Mouse (Mus musculus): ENCODE results near the gene Cdk9. TPM values are rescaled to one million over a fixed set of nuclear protein-coding genes. Genes with fewer than 3 reads are reported as not detected.

The Cdk9 gene
- polyA plus RNA-seq, 1 experiment from 2014 or later = 112 TPM

GRCm38 (mm10) chr2:32730854-32731253, 18.0 kb upstream of the Cdk9 start:
- WGBS = 6% methylated on average over 11 of the region's 11 CpGs
- H3K9me3 ChIP-seq = no peaks in the 10 kb centered on the region
- ATAC-seq (ENCODE audit: low FRiP score, low read depth) = peak; percentile 25; the same call in 1 of the 2 replicates
- no peaks in the 10 kb centered on the region for H3K27me3 ChIP-seq
- no peaks in the 10 kb centered on the region for H3K36me3 ChIP-seq
- peak overlapping the region; percentile 43; the same call in 1 of the 2 replicates for H3K9ac ChIP-seq
- H3K27ac ChIP-seq = peak overlapping the region; percentile 81
- peak overlapping the region; percentile 8; the same call in 1 of the 2 replicates for H3K4me3 ChIP-seq
- H3K4me1 ChIP-seq = peaks cover 60% of the 10 kb centered on the region
- H3K4me2 ChIP-seq (replicated peaks) = peak overlapping the region; percentile 53

GRCm38 (mm10) chr2:32729547-32729946, 16.7 kb upstream of the Cdk9 start:
- no peak overlapping the region for H3K27ac ChIP-seq
- peak overlapping the region; percentile 53 for H3K4me2 ChIP-seq (replicated peaks)
- WGBS = 43% methylated on average over 4 of the region's 4 CpGs
- H3K27me3 ChIP-seq = no peaks in the 10 kb centered on the region
- H3K4me3 ChIP-seq = peak overlapping the region; percentile 11; the same call in 1 of the 2 replicates
- 0 out of 2 replicates have a peak overlapping the region, but pooled peaks have one; percentile 8 for H3K9ac ChIP-seq
- ATAC-seq (ENCODE audit: low FRiP score, low read depth) = no peak
- no peaks in the 10 kb centered on the region for H3K9me3 ChIP-seq
- peaks cover 57% of the 10 kb centered on the region for H3K4me1 ChIP-seq
- H3K36me3 ChIP-seq = no peaks in the 10 kb centered on the region

- Histone ChIP-seq H3K36me3 (no peaks in the 10 kb centered on the region), H3K27ac (peak overlapping the region; percentile 44; the same call in 1 of the 2 replicates), H3K27me3 (no peaks in the 10 kb centered on the region), H3K4me2 (replicated peaks) (peak overlapping the region; percentile 60), H3K4me3 (peak overlapping the region; percentile 37), H3K9ac (peak overlapping the region; percentile 37; the same call in 1 of the 2 replicates), H3K4me1 (peaks cover 47% of the 10 kb centered on the region), H3K9me3 (no peaks in the 10 kb centered on the region)
- no peak for ATAC-seq (ENCODE audit: low FRiP score, low read depth)
- 45% methylated on average over 7 of the region's 7 CpGs for WGBS
Observed at GRCm38 (mm10) chr2:32728463-32728862, 15.6 kb upstream of the Cdk9 start.

- H3K27me3 ChIP-seq = no peaks in the 10 kb centered on the region
- peak overlapping the region; percentile 37 for H3K4me3 ChIP-seq
- no peaks in the 10 kb centered on the region for H3K9me3 ChIP-seq
- H3K4me1 ChIP-seq = peaks cover 44% of the 10 kb centered on the region
- H3K36me3 ChIP-seq = no peaks in the 10 kb centered on the region
- H3K4me2 ChIP-seq (replicated peaks) = peak overlapping the region; percentile 60
- ATAC-seq (ENCODE audit: low FRiP score, low read depth) = peak; percentile 96
- WGBS = under 1% methylated on average over 16 of the region's 16 CpGs
- H3K9ac ChIP-seq = peak overlapping the region; percentile 37
- H3K27ac ChIP-seq = peak overlapping the region; percentile 29; the same call in 1 of the 2 replicates
Observed at GRCm38 (mm10) chr2:32727435-32727834, 14.6 kb upstream of the Cdk9 start.

GRCm38 (mm10) chr2:32724832-32725790, 12.2 kb upstream of the Cdk9 start:
- Histone ChIP-seq H3K4me1 (peaks cover 38% of the 10 kb centered on the region), H3K9ac (no peak overlapping the region), H3K4me2 (replicated peaks) (no peak overlapping the region), H3K27me3 (no peaks in the 10 kb centered on the region), H3K9me3 (no peaks in the 10 kb centered on the region), H3K27ac (no peak overlapping the region; the same call in 1 of the 2 replicates), H3K36me3 (no peaks in the 10 kb centered on the region), H3K4me3 (no peak overlapping the region)
- no peak for ATAC-seq (ENCODE audit: low FRiP score, low read depth)
- whole genome bisulfite sequencing = 79% methylated on average over 16 of the region's 16 CpGs

- Histone ChIP-seq H3K27me3 (no peaks in the 10 kb centered on the region), H3K4me3 (no peak overlapping the region), H3K9me3 (no peaks in the 10 kb centered on the region), H3K9ac (no peak overlapping the region), H3K4me1 (peaks cover 31% of the 10 kb centered on the region), H3K27ac (no peak overlapping the region), H3K4me2 (replicated peaks) (no peak overlapping the region), H3K36me3 (no peaks in the 10 kb centered on the region)
- ATAC-seq (ENCODE audit: low FRiP score, low read depth) = no peak
- WGBS = 83% methylated on average over 4 of the region's 4 CpGs
Observed at GRCm38 (mm10) chr2:32724149-32724548, 11.3 kb upstream of the Cdk9 start.

- Histone ChIP-seq H3K27ac (no peak overlapping the region), H3K9ac (no peak overlapping the region), H3K36me3 (no peaks in the 10 kb centered on the region), H3K27me3 (no peaks in the 10 kb centered on the region), H3K9me3 (no peaks in the 10 kb centered on the region), H3K4me1 (peaks cover 26% of the 10 kb centered on the region), H3K4me3 (no peak overlapping the region), H3K4me2 (replicated peaks) (no peak overlapping the region)
- ATAC-seq (ENCODE audit: low FRiP score, low read depth) = no peak
- WGBS = 67% methylated on average over 3 of the region's 3 CpGs
Observed at GRCm38 (mm10) chr2:32722581-32722980, 9.7 kb upstream of the Cdk9 start.

GRCm38 (mm10) chr2:32722046-32722445, 9.2 kb upstream of the Cdk9 start:
- H3K4me2 ChIP-seq (replicated peaks) = peak overlapping the region; percentile 44

GRCm38 (mm10) chr2:32720681-32721229, 7.9 kb upstream of the Cdk9 start, which contains the start of gene Sh2d3c:
TSS of gene Sh2d3c (plus strand) at chr2:32721055.
- H3K27me3 ChIP-seq = no peaks in the 10 kb centered on the region
- H3K9ac ChIP-seq = peak within 1 kb of the TSS; percentile 43
- no peaks in the 10 kb centered on the region for H3K36me3 ChIP-seq
- H3K4me1 ChIP-seq = peaks cover 23% of the 10 kb centered on the region
- 47% methylated on average over 8 of the region's 8 CpGs for WGBS
- no peaks in the 10 kb centered on the region for H3K9me3 ChIP-seq
- H3K4me2 ChIP-seq (replicated peaks) = peak within 1 kb of the TSS; percentile 44
- peak within 1 kb of the TSS; percentile 18; the same call in 1 of the 2 replicates for H3K4me3 ChIP-seq
- H3K27ac ChIP-seq = peak within 1 kb of the TSS; percentile 16; the same call in 1 of the 2 replicates
- ATAC-seq (ENCODE audit: low FRiP score, low read depth) = 0 out of 2 replicates have a peak, but pooled peaks have one; percentile 12

More at GRCm38 (mm10) chr2:32722046-32722445, 9.2 kb upstream of the Cdk9 start:
- no peak for ATAC-seq (ENCODE audit: low FRiP score, low read depth)
- Histone ChIP-seq H3K4me1 (peaks cover 25% of the 10 kb centered on the region), H3K4me3 (no peak overlapping the region), H3K36me3 (no peaks in the 10 kb centered on the region), H3K27me3 (no peaks in the 10 kb centered on the region), H3K27ac (no peak overlapping the region), H3K9me3 (no peaks in the 10 kb centered on the region), H3K9ac (no peak overlapping the region; the same call in 1 of the 2 replicates)
- 61% methylated on average over 6 of the region's 6 CpGs for WGBS

- Histone ChIP-seq H3K27me3 (no peaks in the 10 kb centered on the region), H3K4me2 (replicated peaks) (no peak overlapping the region), H3K27ac (no peak overlapping the region), H3K4me1 (peaks cover 23% of the 10 kb centered on the region), H3K9me3 (no peaks in the 10 kb centered on the region), H3K9ac (no peak overlapping the region), H3K4me3 (no peak overlapping the region), H3K36me3 (no peaks in the 10 kb centered on the region)
- ATAC-seq (ENCODE audit: low FRiP score, low read depth) = no peak
- WGBS = 90% methylated on average over 3 of the region's 3 CpGs
Observed at GRCm38 (mm10) chr2:32720053-32720452, 7.2 kb upstream of the Cdk9 start.

- ATAC-seq (ENCODE audit: low FRiP score, low read depth) = peak; percentile 66; the same call in 1 of the 2 replicates
- Histone ChIP-seq H3K9ac (no peak overlapping the region), H3K27ac (peak overlapping the region; percentile 73), H3K4me1 (peaks cover 33% of the 10 kb centered on the region), H3K4me3 (no peak overlapping the region), H3K36me3 (no peaks in the 10 kb centered on the region), H3K4me2 (replicated peaks) (no peak overlapping the region), H3K27me3 (no peaks in the 10 kb centered on the region), H3K9me3 (no peaks in the 10 kb centered on the region)
- 55% methylated on average over 9 of the region's 9 CpGs for WGBS
Observed at GRCm38 (mm10) chr2:32718761-32719160, 5.9 kb upstream of the Cdk9 start.

GRCm38 (mm10) chr2:32714987-32715425, 2.1 kb upstream of the Cdk9 start:
- ATAC-seq (ENCODE audit: low FRiP score, low read depth) = no peak
- Histone ChIP-seq H3K27ac (no peak overlapping the region), H3K36me3 (peaks cover 16% of the 10 kb centered on the region), H3K9ac (no peak overlapping the region), H3K4me2 (replicated peaks) (no peak overlapping the region), H3K4me3 (no peak overlapping the region), H3K4me1 (peaks cover 25% of the 10 kb centered on the region), H3K9me3 (no peaks in the 10 kb centered on the region), H3K27me3 (no peaks in the 10 kb centered on the region)
- WGBS = 46% methylated on average over 4 of the region's 4 CpGs

All from limb, embryonic 13.5 days (tissue).